Mouse (Mus musculus) hindbrain, embryonic 11.5 days (tissue): ENCODE data around the gene Ctcf. TPM values are rescaled to one million over a fixed set of nuclear protein-coding genes. Genes with fewer than 3 reads are reported as not detected.
A peak's percentile ranks its signal among the peaks of the same experiment; 100 is the strongest.

ENCODE experiments used
- ATAC-seq: fragments of 200-750 bp; cut with Nextera tagmentation; 2 replicates; pipeline ENCODE4 v1.8.0; 2017; ENCODE audit warnings: mild to moderate bottlenecking, moderate TSS enrichment, moderate library complexity; ENCODE audit not compliant: low FRiP score
- DNase-seq: peaks from one replicate; pipeline ENCODE4 v3.0.0-alpha.2; 2015; ENCODE audit warnings: low spot score
- H3K27ac ChIP-seq: fragments of 300-500 bp; sonication (generic); 2 replicates; pipeline ENCODE4 v1.5.1; 2014; ENCODE audit warnings: mild to moderate bottlenecking, low read depth, low read length
- H3K27me3 ChIP-seq: fragments of 300-500 bp; sonication (generic); 2 replicates; pipeline ENCODE4 v1.6.1; 2014; ENCODE audit warnings: mild to moderate bottlenecking, low read length, moderate library complexity, mixed read lengths; ENCODE audit not compliant: control insufficient read depth, insufficient read depth
- H3K36me3 ChIP-seq: fragments of 300-500 bp; sonication (generic); 2 replicates; pipeline ENCODE4 v1.6.1; 2014; ENCODE audit warnings: mild to moderate bottlenecking, low read length, moderate library complexity, mixed read lengths; ENCODE audit not compliant: control insufficient read depth, insufficient read depth
- H3K4me1 ChIP-seq: fragments of 300-500 bp; sonication (generic); replicated peaks from 2 replicates; pipeline ENCODE4 v1.6.1; 2014; ENCODE audit warnings: low read length, mixed read lengths; ENCODE audit not compliant: control insufficient read depth, insufficient read depth
- H3K4me2 ChIP-seq: fragments of 300-500 bp; sonication (generic); replicated peaks from 2 replicates; pipeline ENCODE4 v1.6.1; 2014; ENCODE audit warnings: mild to moderate bottlenecking, low read depth, low read length
- H3K4me3 ChIP-seq: fragments of 300-500 bp; sonication (generic); 2 replicates; pipeline ENCODE4 v1.5.1; 2014; ENCODE audit warnings: low read depth, low read length
- H3K9ac ChIP-seq: fragments of 300-500 bp; sonication (generic); 2 replicates; pipeline ENCODE4 v1.6.1; 2014; ENCODE audit warnings: low read depth, low read length
- H3K9me3 ChIP-seq: fragments of 300-500 bp; sonication (generic); 2 replicates; pipeline ENCODE4 v1.6.1; 2016; ENCODE audit warnings: low read length; ENCODE audit not compliant: control insufficient read depth
- WGBS: fragments of 180-500 bp; shearing (Covaris S2); extraction: QIAGEN DNeasy Blood & Tissue Kit; methylation state at CpG from one replicate; pipeline ENCODE4 v1.1.7; 2014; 5-methylcytosine and 5-hydroxymethylcytosine counted together
- polyA plus RNA-seq: library from polyadenylated mRNA; unstranded; fragments of >200 nt; fragmentation: Nextera tagmentation; extraction: Ambion mirVana; gene quantifications from 2 replicates; pipeline ENCODE4 v1.2.1, GENCODE M21; 2014

The Ctcf gene
- polyA plus RNA-seq, 1 experiment from 2014 or later: 121 TPM

- H3K4me1 ChIP-seq: no peaks in the 10 kb centered on the region; the same call in 1 of the 2 replicates
- no peaks in the 10 kb centered on the region for H3K9me3 ChIP-seq
- no peak for ATAC-seq
- no peak overlapping the region for H3K4me3 ChIP-seq
- no peaks in the 10 kb centered on the region for H3K36me3 ChIP-seq
- 88% methylated on average over 9 of the region's 9 CpGs for WGBS
- H3K4me2 ChIP-seq: no peak overlapping the region
- no peaks in the 10 kb centered on the region for H3K27me3 ChIP-seq
- no peak overlapping the region for H3K9ac ChIP-seq
- no peak overlapping the region for H3K27ac ChIP-seq
- DNase-seq: no peak
Measured at GRCm38 (mm10) chr8:105689983-105690360, 53.6 kb downstream of the Ctcf start.

GRCm38 (mm10) chr8:105690978-105691377 is 54.6 kb downstream of the Ctcf start:
- 91% methylated on average over 14 of the region's 14 CpGs for WGBS
- H3K4me1 ChIP-seq: peaks cover 4% of the 10 kb centered on the region
- no peak overlapping the region for H3K27ac ChIP-seq
- no peaks in the 10 kb centered on the region for H3K27me3 ChIP-seq
- no peaks in the 10 kb centered on the region for H3K9me3 ChIP-seq
- no peak overlapping the region for H3K4me2 ChIP-seq
- ATAC-seq: no peak
- DNase-seq: no peak
- H3K9ac ChIP-seq: no peak overlapping the region
- H3K4me3 ChIP-seq: no peak overlapping the region
- H3K36me3 ChIP-seq: no peaks in the 10 kb centered on the region

- H3K9me3 ChIP-seq: no peaks in the 10 kb centered on the region
- DNase-seq: no peak
- no peak overlapping the region for H3K9ac ChIP-seq
- 0 out of 2 replicates have a peak, but pooled peaks cover 2% of the 10 kb centered on the region for H3K36me3 ChIP-seq
- 93% methylated on average over 11 of the region's 11 CpGs for WGBS
- ATAC-seq: no peak
- H3K27ac ChIP-seq: no peak overlapping the region
- H3K4me3 ChIP-seq: no peak overlapping the region
- H3K27me3 ChIP-seq: no peaks in the 10 kb centered on the region
- H3K4me1 ChIP-seq: peaks cover 4% of the 10 kb centered on the region
- H3K4me2 ChIP-seq: no peak overlapping the region
Measured at GRCm38 (mm10) chr8:105692449-105693182, 56.2 kb downstream of the Ctcf start.

- 0 out of 2 replicates have a peak, but pooled peaks cover 2% of the 10 kb centered on the region for H3K36me3 ChIP-seq
- 17% methylated on average over 6 of the region's 30 CpGs for WGBS
Measured at GRCm38 (mm10) chr8:105693648-105694047, 57.3 kb downstream of the Ctcf start.

GRCm38 (mm10) chr8:105694051-105694799 is 57.9 kb downstream of the Ctcf start:
- peaks cover 4% of the 10 kb centered on the region for H3K4me1 ChIP-seq
- H3K4me3 ChIP-seq: peak overlapping the region; percentile 43
- DNase-seq (peak; percentile 57), ATAC-seq (peak; percentile 60)
- 0 out of 2 replicates have a peak, but pooled peaks cover 2% of the 10 kb centered on the region for H3K36me3 ChIP-seq
- H3K9me3 ChIP-seq: no peaks in the 10 kb centered on the region
- H3K4me2 ChIP-seq: peak overlapping the region; percentile 86
- WGBS: 12% methylated on average over 24 of the region's 40 CpGs
- peak overlapping the region; percentile 64 for H3K9ac ChIP-seq
- peak overlapping the region; percentile 70 for H3K27ac ChIP-seq
- H3K27me3 ChIP-seq: no peaks in the 10 kb centered on the region

More at GRCm38 (mm10) chr8:105693648-105694047, 57.3 kb downstream of the Ctcf start:
- ATAC-seq (peak; percentile 62), DNase-seq (peak; percentile 84)
- peak overlapping the region; percentile 64 for H3K9ac ChIP-seq
- no peaks in the 10 kb centered on the region for H3K27me3 ChIP-seq
- no peaks in the 10 kb centered on the region for H3K9me3 ChIP-seq
- H3K27ac ChIP-seq: peak overlapping the region; percentile 70
- peaks cover 4% of the 10 kb centered on the region for H3K4me1 ChIP-seq
- peak overlapping the region; percentile 43 for H3K4me3 ChIP-seq
- peak overlapping the region; percentile 86 for H3K4me2 ChIP-seq

GRCm38 (mm10) chr8:105695080-105695780 is 58.9 kb downstream of the Ctcf start:
- ATAC-seq: no peak
- DNase-seq: no peak
- WGBS: 82% methylated on average over 30 of the region's 30 CpGs
- Histone ChIP-seq H3K4me2 (peak overlapping the region; percentile 86), H3K4me1 (peaks cover 4% of the 10 kb centered on the region), H3K9ac (no peak overlapping the region; the same call in 1 of the 2 replicates), H3K9me3 (no peaks in the 10 kb centered on the region), H3K4me3 (peak overlapping the region; percentile 43), H3K36me3 (0 out of 2 replicates have a peak, but pooled peaks cover 2% of the 10 kb centered on the region), H3K27me3 (no peaks in the 10 kb centered on the region), H3K27ac (no peak overlapping the region)

GRCm38 (mm10) chr8:105697196-105697780 is 60.9 kb downstream of the Ctcf start:
- WGBS: 90% methylated on average over 17 of the region's 17 CpGs
- no peaks in the 10 kb centered on the region for H3K27me3 ChIP-seq
- H3K36me3 ChIP-seq: 0 out of 2 replicates have a peak, but pooled peaks cover 2% of the 10 kb centered on the region

GRCm38 (mm10) chr8:105698734-105699133 is 62.4 kb downstream of the Ctcf start:
- Histone ChIP-seq H3K9me3 (no peaks in the 10 kb centered on the region), H3K27ac (no peak overlapping the region), H3K4me1 (peaks cover 4% of the 10 kb centered on the region), H3K36me3 (0 out of 2 replicates have a peak, but pooled peaks cover 2% of the 10 kb centered on the region), H3K27me3 (no peaks in the 10 kb centered on the region), H3K4me3 (no peak overlapping the region), H3K9ac (no peak overlapping the region), H3K4me2 (no peak overlapping the region)
- ATAC-seq (no peak), DNase-seq (no peak)
- 93% methylated on average over 5 of the region's 5 CpGs for WGBS

More at GRCm38 (mm10) chr8:105697196-105697780, 60.9 kb downstream of the Ctcf start:
- DNase-seq (no peak), ATAC-seq (no peak)
- H3K9ac ChIP-seq: no peak overlapping the region
- no peak overlapping the region for H3K4me3 ChIP-seq
- peaks cover 4% of the 10 kb centered on the region for H3K4me1 ChIP-seq
- H3K9me3 ChIP-seq: no peaks in the 10 kb centered on the region
- no peak overlapping the region for H3K27ac ChIP-seq
- H3K4me2 ChIP-seq: no peak overlapping the region
